Mouse (Mus musculus) spleen, postnatal 14 days (tissue): Measurements from ENCODE around the gene Ciz1.

Experiments used
- DNase-seq, 2 experiments: peaks; one replicate each; pipeline ENCODE4 v3.0.0; 2021 to 2022; ENCODE audit warnings: low spot score in 2 of 2

Ciz1 gene

DNA sequence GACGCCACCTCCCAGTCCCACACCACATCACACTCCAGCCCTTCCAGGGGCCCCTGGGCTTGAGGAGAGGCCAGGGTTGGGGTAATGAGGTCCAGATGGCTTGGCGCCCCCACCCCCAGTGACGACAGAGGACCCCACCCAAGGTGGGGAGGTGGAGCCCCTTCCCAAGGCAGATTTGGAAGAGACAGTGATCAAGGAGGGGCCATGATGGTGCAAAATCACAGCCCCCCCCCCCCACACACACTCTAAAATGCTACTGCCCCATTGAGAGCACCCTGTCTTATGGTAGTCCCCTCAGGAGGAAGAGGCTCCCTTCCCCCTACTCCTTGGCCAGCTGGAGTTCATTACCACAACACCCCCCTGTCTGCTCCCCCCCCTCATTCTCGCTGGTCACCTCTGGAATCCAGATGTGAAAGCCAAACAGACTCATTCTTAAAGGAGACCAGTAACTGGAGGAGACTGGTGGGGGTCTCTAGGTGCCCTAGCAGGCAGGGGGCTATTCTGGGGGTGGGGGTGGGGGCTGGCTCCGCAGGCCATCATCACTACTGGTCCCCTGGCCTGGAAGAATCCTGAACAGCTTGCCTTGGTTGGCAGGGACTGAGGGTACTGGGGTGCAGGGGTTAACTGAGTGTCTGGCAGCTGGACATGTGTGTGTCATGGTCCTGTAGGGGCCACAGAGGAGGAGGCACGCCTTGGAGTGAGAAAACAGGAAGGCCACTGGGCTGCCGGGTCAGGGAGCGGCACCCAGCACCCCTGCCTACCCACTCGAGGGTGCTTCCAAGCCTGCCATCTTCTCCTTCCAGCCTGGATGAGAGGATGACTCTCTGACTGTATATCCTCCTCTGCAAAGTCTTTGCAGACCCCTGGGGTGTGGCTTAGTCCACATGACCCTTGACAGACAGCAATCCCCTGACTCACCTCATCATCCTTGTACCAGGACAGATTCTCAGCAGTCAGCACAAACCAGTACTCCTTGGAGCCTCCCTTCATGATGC is 32.2 kb upstream of the Ciz1 start:
- no peak for DNase-seq

DNA sequence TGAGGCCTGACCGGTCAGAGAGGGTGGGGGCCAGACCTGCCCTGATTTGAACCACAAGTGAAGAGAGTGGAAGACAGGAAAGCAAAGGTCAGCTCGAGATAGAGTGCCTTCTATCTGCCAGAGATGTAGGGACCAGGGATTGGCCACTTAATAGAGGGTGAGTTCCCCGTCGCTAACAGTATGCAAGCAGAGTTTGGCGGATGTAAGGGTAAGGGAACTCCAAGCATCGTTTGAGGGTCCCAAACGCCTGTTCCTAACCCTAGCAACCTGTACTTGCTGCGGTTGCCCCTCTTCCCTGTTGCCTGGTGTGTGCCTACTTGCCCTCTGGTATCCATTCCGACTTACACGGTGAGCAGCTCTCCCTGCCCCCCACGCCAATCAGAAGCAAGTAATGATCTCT is 31.4 kb upstream of the Ciz1 start:
- no peak for DNase-seq

DNA sequence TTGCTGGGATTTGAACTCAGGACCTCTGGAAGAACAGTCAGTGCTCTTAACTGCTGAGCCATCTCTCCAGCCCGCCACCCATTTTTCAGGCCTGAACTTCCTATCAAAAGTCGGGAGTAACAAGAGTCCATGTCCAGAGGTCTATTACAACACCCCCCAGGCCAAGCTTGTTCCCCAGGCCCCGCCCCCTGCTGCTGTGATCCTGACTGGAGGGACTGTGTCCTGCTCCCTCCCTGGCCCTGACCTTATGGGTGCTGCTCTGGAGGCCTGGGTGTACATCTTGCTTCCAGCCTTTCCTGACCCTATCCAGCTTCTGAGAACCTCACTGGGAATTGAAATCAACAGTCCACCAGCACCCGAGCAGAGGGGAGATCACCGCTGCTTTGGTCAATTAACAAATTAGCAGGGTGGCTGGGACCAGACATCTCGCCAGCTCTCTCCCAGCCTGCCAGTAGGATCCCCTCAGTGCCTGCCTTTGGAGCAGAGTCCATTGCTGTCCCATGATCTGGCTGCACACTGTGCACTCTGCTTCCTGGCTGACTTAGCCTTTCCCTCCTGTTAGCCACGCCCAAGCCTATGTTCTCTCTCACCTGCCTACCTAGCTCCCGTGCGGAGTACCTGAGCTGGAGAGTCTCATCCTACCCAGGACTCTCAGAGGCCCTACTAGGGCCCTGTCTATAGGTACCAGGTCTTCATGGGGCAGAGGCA is 30.4 kb upstream of the Ciz1 start:
- no peak for DNase-seq

DNA sequence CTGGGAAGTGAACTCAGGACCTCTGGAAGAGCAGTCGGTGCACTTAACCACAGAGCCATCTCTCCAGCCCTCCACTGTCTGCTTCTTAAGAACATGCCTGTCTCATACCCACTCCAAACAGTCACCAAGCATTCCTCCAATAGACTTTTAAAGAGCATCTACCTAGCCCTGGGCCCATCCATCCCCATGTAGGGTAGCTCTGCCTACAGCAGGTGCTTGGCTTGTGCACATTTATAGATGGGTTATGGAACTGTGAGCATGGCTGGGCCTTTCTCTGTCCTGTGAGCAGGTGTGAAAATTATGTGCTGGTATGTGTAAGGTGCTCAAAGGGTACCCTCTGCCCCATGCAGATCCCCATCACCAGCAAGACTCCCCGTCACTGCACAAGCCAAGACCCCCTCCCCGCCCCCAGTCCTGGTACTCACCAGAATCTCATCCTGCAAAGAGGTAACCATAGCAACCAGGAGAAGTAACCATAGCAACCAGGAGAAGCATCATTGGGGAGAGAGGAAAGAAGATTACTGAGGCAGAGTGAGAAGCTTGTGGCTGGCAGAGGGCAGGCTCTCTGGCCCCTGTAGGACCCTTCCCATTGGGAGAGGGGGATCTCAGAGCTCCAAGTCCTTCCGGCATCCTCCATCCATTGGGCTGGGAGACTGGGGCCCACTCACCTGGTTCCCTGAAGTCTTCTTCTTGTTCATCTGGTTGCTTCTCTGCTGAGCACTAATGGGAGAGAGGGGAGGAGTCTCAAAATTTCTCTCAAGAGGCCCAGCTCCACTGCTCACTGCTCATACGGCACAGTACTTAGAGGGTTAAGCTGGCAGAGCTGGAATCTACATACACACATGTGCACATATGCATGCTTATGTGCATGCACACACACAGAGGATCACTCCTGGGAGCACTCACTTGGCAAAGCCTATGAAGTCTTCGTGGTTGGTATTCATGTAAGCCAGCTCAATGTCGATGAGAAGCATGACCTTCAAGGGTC is 29.1 kb upstream of the Ciz1 start:
- DNase-seq = no peak

DNA sequence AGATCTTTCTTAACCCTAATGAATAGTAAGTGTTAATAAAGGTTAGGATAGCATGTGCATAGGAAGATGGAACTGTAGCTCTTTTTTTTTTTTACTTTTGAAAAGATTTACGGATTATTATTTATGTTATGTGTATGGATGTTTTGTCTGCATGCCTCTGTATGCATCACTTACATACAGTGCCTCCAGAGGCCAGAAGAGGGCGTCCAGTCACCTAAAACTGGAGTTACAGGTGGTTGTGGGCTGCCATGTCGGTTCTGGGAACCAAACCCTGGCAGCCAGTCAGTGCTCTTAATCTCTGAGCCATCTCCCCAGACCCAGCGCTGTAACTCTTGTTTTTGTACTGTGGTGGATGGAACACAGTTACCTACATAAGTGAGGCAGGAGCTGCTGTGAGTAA is 27.8 kb upstream of the Ciz1 start:
- DNase-seq = no peak

DNA sequence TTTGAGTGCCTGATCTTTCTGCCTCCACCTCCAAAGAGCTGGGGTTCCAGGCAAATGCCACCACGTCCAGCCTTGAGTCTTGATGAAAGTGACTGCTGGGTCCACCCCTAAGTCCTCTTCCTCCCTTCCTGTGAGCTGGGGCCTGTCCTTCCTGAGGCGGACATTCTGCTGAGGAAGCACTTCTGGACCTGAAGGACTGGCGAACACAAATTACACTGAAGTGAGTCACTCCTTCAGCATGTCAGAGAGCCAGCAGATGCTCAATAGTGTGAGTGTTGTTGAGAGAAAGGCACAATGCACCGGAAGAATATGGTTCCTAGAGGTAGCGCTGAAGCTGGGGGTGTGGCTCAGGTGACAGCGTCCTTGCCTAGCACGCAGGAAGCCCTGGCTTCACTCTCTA is 26.8 kb upstream of the Ciz1 start:
- DNase-seq = no peak

DNA sequence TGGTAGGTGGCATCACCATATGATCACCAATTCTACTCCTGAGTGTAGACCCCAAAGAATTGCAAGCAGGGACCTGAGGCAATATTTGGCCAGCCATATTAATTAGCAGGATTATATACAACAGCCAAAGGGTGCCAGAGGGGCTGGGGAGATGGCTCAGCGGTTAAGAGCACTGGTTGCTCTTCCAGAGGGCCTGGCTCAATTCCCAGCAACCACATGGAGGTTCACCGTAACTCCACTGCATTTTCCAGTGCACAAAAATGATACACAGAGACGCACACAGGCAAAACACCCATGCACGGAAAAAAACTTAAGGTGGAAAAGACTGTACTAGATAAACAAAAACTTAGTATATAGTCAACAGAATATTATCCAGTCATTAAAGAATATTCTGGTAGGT is 24.9 kb upstream of the Ciz1 start:
- DNase-seq = no peak

DNA sequence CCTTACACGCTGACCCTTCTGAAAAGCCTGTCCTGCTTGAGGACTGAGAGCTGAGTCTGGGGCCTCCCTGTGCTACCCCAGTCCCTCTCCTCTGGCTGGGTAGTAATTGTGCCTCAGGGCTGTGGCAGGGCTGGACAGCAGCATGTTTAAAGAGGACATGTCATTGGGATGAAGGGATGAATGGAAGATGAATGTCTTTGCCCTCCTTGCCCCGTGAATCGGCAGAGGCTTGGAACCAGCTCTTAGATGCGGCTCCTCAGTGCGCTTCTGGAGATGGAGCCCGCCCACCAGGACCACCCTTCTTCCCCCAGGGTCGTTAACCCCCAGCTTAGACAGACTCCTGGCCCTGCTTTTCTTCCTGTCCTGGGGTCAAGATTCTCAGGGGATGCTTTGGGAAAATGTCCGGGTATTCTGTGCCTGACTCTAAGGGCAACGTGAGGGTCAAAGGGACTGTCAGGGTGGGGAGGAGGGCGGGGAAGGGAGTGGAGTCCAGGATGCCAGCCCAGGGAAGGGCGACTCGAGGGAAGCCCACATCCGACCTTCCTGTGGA is 23.1 kb upstream of the Ciz1 start:
- no peak for DNase-seq

DNA sequence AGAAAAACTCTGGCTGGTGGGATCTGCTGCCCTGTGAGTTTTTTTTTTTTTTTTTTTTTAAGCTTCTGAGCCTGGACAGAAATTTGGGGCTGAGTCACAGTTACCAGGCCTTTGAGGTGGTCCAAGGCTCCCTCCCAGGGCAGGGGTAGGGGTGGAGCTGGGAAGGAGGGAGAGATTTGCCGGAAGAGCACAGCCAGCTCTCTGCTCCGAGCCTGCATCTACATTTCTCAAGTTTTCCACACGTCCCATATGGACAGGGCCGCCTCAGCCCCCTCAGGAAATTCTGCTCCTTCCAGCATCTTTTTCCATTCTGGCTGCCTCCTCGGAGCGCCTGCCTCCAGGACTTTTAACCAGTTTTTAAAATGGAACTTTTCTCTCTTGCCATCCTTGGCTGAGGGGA is 22.6 kb upstream of the Ciz1 start:
- DNase-seq = no peak

DNA sequence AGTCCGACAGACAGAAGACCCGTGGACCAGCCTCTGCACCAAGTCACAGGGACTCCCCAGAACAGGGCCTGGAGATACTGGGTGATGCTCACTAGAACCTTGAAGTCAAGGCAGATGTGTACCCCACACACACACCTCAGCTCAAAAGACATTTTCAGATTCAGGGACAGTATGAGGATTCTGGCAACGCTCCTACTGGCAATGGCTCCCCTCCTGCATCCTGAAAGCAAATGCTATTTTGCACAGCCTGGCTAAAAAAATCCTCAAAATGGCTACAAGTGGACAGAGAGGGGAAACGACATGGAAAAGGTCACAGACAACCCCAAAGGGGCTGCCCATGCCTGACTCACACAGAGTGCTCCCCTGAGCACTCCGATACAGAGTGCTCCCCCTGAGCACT is 20.0 kb upstream of the Ciz1 start:
- no peak for DNase-seq

DNA sequence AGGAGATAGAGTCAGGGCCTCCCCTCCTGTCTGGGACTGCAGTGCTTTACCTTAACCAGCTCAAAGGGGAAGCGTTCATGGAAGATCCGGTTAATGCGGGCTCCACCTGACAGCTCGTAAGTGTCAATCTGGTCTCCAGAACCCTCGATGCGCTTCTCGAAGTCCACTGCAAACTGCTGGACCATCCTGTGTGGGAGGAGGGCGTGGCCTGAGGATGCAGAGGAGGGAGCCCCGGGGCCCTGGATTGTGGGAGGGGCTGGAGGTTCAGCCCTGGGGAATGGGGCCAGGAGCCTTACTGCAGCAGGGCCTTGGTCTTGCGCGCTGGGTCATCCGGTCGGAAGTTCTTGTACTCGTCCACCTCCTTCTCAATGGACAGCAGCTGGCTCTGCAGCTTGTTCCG is 16.2 kb upstream of the Ciz1 start:
- DNase-seq = no peak

DNA sequence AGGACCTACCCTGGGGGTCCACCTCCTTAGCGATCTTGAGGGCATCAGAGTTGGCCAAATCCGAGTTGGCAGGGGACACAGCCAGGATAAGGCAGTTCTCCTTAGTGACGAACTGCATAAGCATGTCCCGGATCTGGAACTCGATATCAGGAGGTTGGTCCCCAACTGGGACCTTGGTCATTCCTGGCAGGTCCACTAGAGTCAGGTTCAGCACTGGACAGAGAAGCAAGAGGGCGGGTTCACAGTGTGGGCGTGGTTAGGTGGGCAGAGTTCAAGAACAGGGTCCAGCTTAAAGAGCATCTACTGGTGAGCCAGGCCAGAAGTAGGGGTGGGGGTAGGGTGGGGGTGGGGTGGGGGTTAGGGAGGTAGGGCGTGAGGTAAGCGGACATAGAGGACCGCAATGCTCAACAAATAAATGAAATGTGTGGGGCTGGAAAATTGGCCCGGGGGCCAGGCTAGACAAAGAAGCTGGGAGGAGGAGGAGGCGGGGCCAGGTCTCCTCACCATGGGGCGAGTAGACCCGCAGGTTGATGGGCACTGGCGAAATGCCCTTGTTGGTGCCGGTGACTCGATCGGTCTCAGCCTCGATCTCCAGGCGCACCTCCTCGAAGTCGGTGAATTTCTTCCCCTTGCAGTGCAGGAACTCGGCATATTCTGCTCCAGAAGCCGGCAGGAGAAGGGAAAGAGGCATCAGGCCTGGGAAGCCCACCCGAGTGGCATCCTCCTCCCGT is 12.1 kb upstream of the Ciz1 start:
- DNase-seq = no peak

DNA sequence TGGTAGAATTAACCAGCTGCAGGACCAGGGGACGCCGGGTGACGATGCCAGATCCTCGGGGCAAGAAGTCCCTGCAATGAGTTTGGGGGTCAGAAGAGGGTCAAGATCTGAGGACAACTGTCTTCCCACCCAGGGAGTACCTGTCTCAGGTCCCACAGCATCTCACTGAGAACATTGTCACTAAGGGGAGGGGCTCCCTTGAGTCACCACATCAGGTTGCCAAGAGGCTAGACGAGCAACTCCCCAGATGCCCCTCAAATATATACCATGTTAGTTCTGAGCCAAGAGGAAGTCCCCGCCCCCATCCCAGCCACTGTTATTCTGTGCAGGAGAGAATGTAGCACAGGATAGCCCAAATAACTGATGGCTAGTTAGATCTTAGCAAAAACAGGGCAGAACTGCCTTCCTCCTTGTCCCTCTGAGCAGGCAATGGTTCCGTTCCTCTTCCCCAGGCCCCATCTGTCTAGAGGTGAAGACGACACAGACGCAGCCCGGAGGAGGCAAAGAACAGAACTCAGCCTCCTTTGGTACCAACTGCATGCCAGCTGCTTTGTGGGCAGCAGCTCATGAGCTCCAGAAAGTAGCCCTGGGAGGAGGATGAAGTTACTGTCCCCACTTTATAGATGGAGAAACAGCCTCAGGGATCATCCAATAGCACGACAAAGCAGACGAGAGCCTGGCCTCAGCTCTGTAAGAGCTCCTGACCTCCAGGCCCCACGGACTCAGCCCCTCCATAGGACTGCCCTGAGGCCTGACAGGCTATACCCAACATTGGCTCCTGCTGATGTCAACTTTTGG is 11.1 kb upstream of the Ciz1 start:
- DNase-seq = no peak

DNA sequence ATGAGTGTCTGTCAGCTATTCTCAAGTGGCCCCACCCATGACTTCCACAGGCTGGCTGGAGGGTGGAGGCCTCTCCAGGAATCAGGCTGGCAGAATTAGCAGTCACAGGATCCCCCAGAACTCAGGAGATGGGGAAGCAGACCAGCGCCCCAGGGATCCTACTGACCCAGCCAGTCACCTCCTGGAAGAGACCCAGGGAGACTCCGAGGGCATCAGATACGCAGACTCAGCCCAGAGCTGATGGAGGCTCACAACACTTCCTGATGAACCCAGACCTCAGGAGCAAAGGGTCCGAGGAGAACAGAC is 10.5 kb upstream of the Ciz1 start:
- DNase-seq = no peak

DNA sequence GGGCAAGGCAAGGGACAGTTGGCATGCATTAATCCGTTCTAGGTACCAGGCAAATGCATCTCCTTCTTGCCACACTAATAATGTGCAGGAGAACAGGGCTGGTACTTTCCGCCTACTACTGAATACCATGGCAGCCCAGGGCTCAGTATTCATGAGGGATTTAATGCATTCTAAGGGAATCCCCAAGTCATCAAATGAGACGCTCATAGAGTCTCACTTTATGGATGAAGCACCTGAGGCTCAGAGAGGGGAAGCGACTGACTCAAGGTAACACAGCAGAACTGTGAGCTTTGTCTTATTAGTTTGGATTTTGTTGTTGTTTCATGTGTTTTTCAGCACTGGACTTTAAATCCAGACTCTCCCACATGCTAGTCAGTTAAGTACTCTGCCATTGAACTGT is 10.1 kb upstream of the Ciz1 start:
- DNase-seq = no peak

DNA sequence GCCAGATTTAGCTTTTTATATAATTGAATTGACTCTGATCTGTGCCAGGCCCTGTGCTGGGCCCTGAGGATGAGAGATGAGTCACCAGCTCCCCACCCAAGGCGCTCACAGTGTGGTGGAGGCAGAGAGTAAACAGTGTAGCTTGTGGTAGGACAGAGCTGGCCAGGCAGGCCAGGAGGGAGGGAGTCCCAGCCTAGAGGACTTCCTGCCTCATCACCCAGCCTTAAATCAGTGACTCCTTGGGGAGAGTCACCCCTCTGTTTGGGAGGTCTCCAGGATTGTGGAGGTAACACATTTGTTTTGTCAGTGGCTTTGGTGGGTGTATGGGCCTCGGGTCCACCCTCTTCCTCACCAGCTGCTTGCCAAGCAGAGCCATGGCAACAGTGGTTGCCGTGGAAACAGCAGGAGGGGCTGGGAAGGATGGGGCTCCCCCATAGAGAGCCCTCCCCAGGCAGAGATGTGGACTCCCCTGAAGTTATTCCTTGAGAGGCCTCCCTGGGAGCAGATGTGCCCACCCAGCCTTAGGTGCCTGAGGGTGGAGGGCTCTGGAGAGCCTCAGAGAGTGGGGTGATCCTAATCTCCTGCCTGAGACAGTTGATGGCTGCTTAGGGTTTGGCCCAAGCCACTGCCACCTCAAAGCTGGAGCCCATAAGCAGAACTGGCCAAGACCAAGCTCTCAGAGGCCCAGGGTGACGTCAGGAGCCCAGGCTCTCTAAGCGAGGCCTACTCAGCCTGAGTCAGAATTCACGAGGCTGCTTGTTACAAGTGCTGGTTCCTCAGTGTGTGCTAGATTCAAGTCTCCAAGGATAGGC is 9.4 kb upstream of the Ciz1 start:
- DNase-seq = no peak

DNA sequence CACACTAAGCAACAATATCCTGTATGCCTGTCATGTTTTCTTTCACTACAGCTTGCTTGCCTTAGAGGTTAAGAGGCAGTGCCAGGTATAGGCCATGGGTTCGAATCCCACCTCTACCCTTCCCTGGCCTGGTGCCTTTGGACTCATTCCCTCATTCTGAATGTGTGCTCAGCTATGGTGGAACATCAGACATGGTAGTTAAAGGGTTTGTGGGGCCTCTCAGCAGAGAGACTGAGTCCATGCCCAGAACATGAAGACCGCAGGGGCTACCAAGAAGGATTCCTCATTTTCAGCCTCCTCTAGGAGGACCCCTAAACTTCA is 8.8 kb upstream of the Ciz1 start:
- no peak for DNase-seq

DNA sequence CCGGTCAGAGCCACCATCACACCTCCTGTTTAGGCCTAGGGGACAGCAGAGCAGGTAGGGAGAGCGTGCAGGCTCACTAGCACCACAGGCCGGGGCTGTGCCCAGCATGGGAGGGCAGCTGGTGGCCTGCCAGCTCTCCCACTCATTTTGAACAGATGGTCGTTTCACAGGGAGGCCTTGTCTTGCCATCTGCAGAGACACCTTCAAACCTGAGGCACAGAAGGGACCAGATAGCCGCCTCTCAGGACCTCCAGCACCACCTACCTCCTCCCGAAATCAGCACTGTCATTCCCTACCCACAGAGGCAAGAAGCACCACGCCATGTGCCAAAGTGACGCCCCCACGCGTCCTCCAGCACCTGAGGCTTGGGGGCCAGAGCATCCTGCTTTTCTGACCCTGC is 8.1 kb upstream of the Ciz1 start:
- no peak for DNase-seq

DNA sequence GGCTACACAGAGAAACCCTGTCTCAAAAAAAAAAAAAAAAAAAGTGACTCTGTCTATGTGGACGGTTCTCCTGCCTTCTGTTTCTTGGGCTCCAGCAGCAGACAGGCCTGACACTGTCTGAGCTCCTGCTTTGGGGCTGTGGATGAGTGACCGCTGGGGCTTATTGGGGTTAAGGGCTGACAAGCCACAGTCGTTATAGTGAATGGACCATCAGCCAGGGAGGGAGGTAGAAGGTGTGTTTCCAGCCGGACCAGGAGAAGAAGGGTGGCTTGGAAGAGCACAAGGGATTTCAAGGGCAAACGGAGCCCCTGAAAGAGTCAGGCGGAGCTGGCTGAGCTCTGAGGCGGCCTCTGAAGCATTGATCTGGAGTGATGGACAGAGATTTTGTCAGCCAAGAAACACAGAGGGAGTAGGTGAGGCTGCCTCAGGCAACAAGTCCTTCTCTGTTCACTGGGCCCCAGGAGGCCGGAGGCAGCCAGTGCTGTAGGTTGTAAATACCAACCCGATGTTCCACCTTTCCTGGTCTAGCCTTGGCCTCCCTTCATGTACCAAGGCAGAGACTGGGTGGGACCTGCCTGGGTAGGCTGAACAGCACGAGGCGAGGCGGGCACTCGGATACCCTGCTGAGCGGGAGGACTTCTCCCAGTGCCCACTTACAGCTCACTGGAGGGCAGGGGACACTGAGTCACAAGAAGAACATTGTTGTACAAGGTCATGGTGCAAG is 7.4 kb upstream of the Ciz1 start:
- no peak for DNase-seq
